Mouse (Mus musculus) stomach, embryonic 14.5 days (tissue): ENCODE measurements around the gene Itpr1. TPM values are rescaled to one million over a fixed set of nuclear protein-coding genes. Genes with fewer than 3 reads are reported as not detected.
A peak's percentile ranks its signal among the peaks of the same experiment; 100 is the strongest.

Experiments used
- ATAC-seq: fragments of 200-750 bp; cut with Nextera tagmentation; 2 replicates; pipeline ENCODE4 v1.8.0; 2017; ENCODE audit warnings: low read depth, moderate TSS enrichment; ENCODE audit not compliant: insufficient number of reproducible peaks, insufficient read depth, low FRiP score
- H3K27ac ChIP-seq: fragments of 300-500 bp; sonication (generic); 2 replicates; pipeline ENCODE4 v1.5.1; 2014; ENCODE audit warnings: mild to moderate bottlenecking, low read length, moderate library complexity, mixed read lengths
- H3K27me3 ChIP-seq: fragments of 300-500 bp; sonication (generic); 2 replicates; pipeline ENCODE4 v1.6.1; 2014; ENCODE audit warnings: low read length, control low read depth, mixed read lengths; ENCODE audit not compliant: control insufficient read depth, insufficient read depth
- H3K36me3 ChIP-seq: fragments of 300-500 bp; sonication (generic); 2 replicates; pipeline ENCODE4 v1.6.1; 2014; ENCODE audit warnings: mild to moderate bottlenecking, control low read depth, low read length, moderate library complexity, mixed read lengths; ENCODE audit not compliant: control insufficient read depth, insufficient read depth
- H3K4me1 ChIP-seq: fragments of 300-500 bp; sonication (generic); 2 replicates; pipeline ENCODE4 v1.6.1; 2014; ENCODE audit warnings: low read length, control low read depth, mixed read lengths; ENCODE audit not compliant: control insufficient read depth, insufficient read depth
- H3K4me2 ChIP-seq: fragments of 300-500 bp; sonication (generic); replicated peaks from 2 replicates; pipeline ENCODE4 v1.6.1; 2014; ENCODE audit warnings: low read depth, low read length, control low read depth
- H3K4me3 ChIP-seq: fragments of 300-500 bp; sonication (generic); 2 replicates; pipeline ENCODE4 v1.5.1; 2014; ENCODE audit warnings: low read depth, low read length, control low read depth
- H3K9ac ChIP-seq: fragments of 300-500 bp; sonication (generic); replicated peaks from 2 replicates; pipeline ENCODE4 v1.6.1; 2014; ENCODE audit warnings: low read depth, mild to moderate bottlenecking, control low read depth, low read length, moderate library complexity, mixed read lengths
- H3K9me3 ChIP-seq: fragments of 300-500 bp; sonication (generic); 2 replicates; pipeline ENCODE4 v1.6.1; 2016; ENCODE audit warnings: low read depth, low read length, control low read depth; ENCODE audit not compliant: control insufficient read depth
- WGBS: fragments of 180-500 bp; shearing (Covaris S2); extraction: QIAGEN DNeasy Blood & Tissue Kit; methylation state at CpG from one replicate; pipeline ENCODE4 v1.1.7; 2014; 5-methylcytosine and 5-hydroxymethylcytosine counted together
- polyA plus RNA-seq: library from polyadenylated mRNA; unstranded; fragments of >200 nt; fragmentation: Nextera tagmentation; extraction: Ambion mirVana; gene quantifications from 2 replicates; pipeline ENCODE4 v1.2.1, GENCODE M21; 2014

Itpr1 gene
- polyA plus RNA-seq, 1 experiment from 2014 or later: 13.5 TPM

GRCm38 (mm10) chr6:108259671-108260070 is 46.8 kb downstream of the Itpr1 start:
- ATAC-seq: no peak
- no peak overlapping the region for H3K4me2 ChIP-seq
- no peaks in the 10 kb centered on the region for H3K9me3 ChIP-seq
- no peak overlapping the region for H3K4me3 ChIP-seq
- H3K36me3 ChIP-seq: no peaks in the 10 kb centered on the region
- H3K4me1 ChIP-seq: peaks cover 4% of the 10 kb centered on the region; the same call in 1 of the 2 replicates
- 11% methylated on average over 2 of the region's 2 CpGs for WGBS
- H3K27ac ChIP-seq: no peak overlapping the region
- H3K27me3 ChIP-seq: no peaks in the 10 kb centered on the region
- H3K9ac ChIP-seq: no peak overlapping the region

DNA sequence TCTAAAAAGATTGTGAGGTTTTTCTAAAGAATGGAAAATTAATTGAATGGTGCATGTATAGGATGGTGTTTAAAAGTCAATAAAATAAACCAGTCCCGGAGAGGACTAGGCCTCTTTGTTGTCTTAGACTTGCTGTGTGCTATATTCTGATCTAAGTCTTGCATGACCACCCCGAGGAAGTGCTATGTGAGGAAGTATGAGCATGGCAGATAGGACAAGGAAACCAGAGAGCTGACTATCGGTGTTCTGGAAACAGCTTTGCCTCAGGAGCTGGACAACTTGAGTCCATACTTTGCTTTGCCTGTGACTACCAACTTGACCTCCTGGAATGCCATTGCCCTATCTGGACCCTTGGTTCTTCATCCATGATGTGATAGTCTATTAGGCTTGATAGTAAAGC is 48.6 kb downstream of the Itpr1 start:
- no peak overlapping the region for H3K4me2 ChIP-seq
- no peak overlapping the region for H3K27ac ChIP-seq
- no peaks in the 10 kb centered on the region for H3K27me3 ChIP-seq
- no peaks in the 10 kb centered on the region for H3K36me3 ChIP-seq
- 79% methylated on average over 3 of the region's 3 CpGs for WGBS
- no peak overlapping the region for H3K4me3 ChIP-seq
- peaks cover 4% of the 10 kb centered on the region; the same call in 1 of the 2 replicates for H3K4me1 ChIP-seq
- H3K9me3 ChIP-seq: no peaks in the 10 kb centered on the region
- no peak overlapping the region for H3K9ac ChIP-seq
- ATAC-seq: no peak

DNA sequence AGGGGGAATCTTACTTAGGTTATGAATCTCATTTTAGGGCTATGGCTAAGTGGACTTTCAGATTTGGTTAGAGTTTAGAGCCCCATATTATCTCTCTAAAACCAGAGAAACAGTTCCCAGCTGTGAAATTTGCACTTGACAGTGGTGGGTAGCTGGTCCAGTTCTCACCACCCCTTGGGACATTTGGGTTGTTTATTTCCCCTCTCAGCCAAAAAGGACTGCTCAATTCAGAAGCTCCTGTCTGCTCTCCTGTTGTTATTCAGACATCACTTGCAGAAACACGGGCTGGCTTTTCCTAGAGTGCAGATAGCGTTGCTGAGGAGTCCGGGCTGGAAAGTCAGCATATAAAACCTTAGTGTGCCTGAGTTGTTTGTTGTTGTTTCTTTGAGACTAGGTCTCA is 51.3 kb downstream of the Itpr1 start:
- Histone ChIP-seq H3K9me3 (no peaks in the 10 kb centered on the region), H3K36me3 (no peaks in the 10 kb centered on the region), H3K9ac (no peak overlapping the region), H3K4me1 (peaks cover 4% of the 10 kb centered on the region; the same call in 1 of the 2 replicates), H3K27ac (no peak overlapping the region), H3K27me3 (no peaks in the 10 kb centered on the region), H3K4me3 (no peak overlapping the region), H3K4me2 (no peak overlapping the region)
- 70% methylated on average over 3 of the region's 3 CpGs for WGBS
- no peak for ATAC-seq

DNA sequence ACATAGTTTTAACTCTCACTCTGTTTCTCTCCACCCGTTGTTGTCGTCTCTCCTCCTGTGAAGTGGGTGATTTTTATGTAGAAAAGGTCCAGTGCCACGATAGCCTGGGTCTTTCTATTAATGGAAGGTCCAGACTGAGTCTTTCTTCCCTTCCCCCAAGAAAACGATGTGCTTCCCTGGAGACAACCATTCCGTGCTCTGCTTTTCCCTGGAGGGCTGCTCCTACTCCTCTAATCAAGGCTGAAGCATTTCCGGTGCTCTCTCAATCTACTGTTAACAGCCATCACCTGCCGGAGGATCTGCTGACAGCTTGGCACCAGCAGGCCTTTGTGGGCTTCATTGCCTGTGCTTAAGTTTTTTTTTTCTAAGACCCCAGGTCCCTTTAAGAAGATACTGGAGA is 60.6 kb downstream of the Itpr1 start:
- Histone ChIP-seq H3K27ac (no peak overlapping the region), H3K9me3 (no peaks in the 10 kb centered on the region), H3K36me3 (no peaks in the 10 kb centered on the region), H3K4me1 (no peaks in the 10 kb centered on the region; the same call in 1 of the 2 replicates), H3K9ac (no peak overlapping the region), H3K27me3 (no peaks in the 10 kb centered on the region), H3K4me3 (no peak overlapping the region), H3K4me2 (no peak overlapping the region)
- WGBS: 77% methylated on average over 7 of the region's 7 CpGs
- ATAC-seq: no peak

GRCm38 (mm10) chr6:108274364-108275084 is 61.6 kb downstream of the Itpr1 start:
- no peaks in the 10 kb centered on the region for H3K9me3 ChIP-seq
- H3K9ac ChIP-seq: no peak overlapping the region
- H3K4me1 ChIP-seq: no peaks in the 10 kb centered on the region; the same call in 1 of the 2 replicates
- H3K27ac ChIP-seq: peak overlapping the region; percentile 1; the same call in 1 of the 2 replicates
- no peak overlapping the region for H3K4me3 ChIP-seq
- 41% methylated on average over 10 of the region's 10 CpGs for WGBS
- no peaks in the 10 kb centered on the region for H3K36me3 ChIP-seq
- ATAC-seq: peak; percentile 88; the same call in 1 of the 2 replicates
- no peaks in the 10 kb centered on the region for H3K27me3 ChIP-seq
- H3K4me2 ChIP-seq: no peak overlapping the region

GRCm38 (mm10) chr6:108276880-108277507 is 64.1 kb downstream of the Itpr1 start:
- H3K9me3 ChIP-seq: no peaks in the 10 kb centered on the region
- no peak overlapping the region for H3K27ac ChIP-seq
- WGBS: 83% methylated on average over 12 of the region's 12 CpGs
- no peak overlapping the region for H3K4me2 ChIP-seq
- no peaks in the 10 kb centered on the region for H3K36me3 ChIP-seq
- H3K9ac ChIP-seq: no peak overlapping the region
- no peak overlapping the region for H3K4me3 ChIP-seq
- no peak for ATAC-seq
- H3K4me1 ChIP-seq: peaks cover 1% of the 10 kb centered on the region
- no peaks in the 10 kb centered on the region for H3K27me3 ChIP-seq

GRCm38 (mm10) chr6:108277622-108278396 is 64.9 kb downstream of the Itpr1 start:
- no peaks in the 10 kb centered on the region for H3K9me3 ChIP-seq
- no peak for ATAC-seq
- H3K27ac ChIP-seq: no peak overlapping the region
- H3K4me1 ChIP-seq: peaks cover 7% of the 10 kb centered on the region
- WGBS: 87% methylated on average over 12 of the region's 12 CpGs
- no peaks in the 10 kb centered on the region for H3K36me3 ChIP-seq
- no peaks in the 10 kb centered on the region for H3K27me3 ChIP-seq
- H3K9ac ChIP-seq: no peak overlapping the region
- no peak overlapping the region for H3K4me2 ChIP-seq
- no peak overlapping the region for H3K4me3 ChIP-seq

DNA sequence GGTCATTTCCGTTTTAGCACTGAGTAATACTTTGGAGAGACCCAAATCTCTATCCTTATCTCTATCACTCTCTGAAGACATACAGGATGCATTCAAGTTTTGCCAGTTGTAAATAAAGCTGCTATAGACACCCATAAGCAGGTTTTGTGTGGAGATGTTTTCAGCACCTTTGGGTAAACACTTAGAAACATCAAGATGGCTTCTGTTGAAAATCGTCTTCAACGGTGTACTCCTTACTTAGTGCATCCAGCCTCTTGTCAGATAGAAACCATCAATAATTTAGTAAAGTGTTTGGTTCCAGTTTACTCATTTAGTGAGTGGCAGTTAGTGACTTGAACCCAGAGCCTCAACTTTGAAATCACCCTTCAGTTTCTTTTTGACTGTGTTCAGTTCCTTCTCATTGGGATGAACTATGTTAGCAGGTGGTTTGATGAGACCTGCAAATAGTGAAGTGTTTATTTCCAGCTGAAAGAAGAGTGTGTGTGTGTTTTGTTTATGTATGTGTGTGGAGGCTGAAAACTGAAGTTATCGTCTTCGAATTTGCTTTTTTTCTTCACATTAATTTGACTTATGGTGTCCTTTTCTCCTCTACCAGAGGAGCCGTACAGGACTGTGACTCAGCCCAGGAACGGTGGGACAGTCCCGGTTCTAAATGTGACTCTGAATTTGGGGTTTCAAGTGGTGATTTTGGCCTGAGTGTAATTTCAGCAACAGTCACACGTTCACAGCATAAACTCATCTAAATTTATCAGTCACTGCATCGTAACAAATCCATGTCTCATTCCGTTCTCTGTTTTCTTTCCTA is 66.1 kb downstream of the Itpr1 start:
- H3K36me3 ChIP-seq: no peaks in the 10 kb centered on the region
- H3K9me3 ChIP-seq: no peaks in the 10 kb centered on the region
- H3K9ac ChIP-seq: no peak overlapping the region
- H3K27ac ChIP-seq: no peak overlapping the region
- 72% methylated on average over 11 of the region's 11 CpGs for WGBS
- no peak for ATAC-seq
- H3K4me2 ChIP-seq: no peak overlapping the region
- peaks cover 7% of the 10 kb centered on the region for H3K4me1 ChIP-seq
- H3K4me3 ChIP-seq: no peak overlapping the region
- no peaks in the 10 kb centered on the region for H3K27me3 ChIP-seq
